Mouse (Mus musculus) myocyte (in vitro differentiated cells): ENCODE results near the gene Gm20388. TPM values are rescaled to one million over a fixed set of nuclear protein-coding genes. Genes with fewer than 3 reads are reported as not detected.

Experiments used
- H3K27me3 ChIP-seq: one replicate; pipeline ENCODE4 v1.6.1; 2011; ENCODE audit not compliant: control insufficient read depth, insufficient read depth, insufficient read length
- H3K36me3 ChIP-seq: one replicate; pipeline ENCODE4 v1.6.1; 2011; ENCODE audit not compliant: control insufficient read depth, insufficient read depth
- H3K4me2 ChIP-seq: one replicate; pipeline ENCODE4 v1.6.1; 2011; ENCODE audit warnings: low read depth, control low read depth
- H3K4me3 ChIP-seq: one replicate; pipeline ENCODE4 v1.5.1; 2011; ENCODE audit warnings: mild to moderate bottlenecking, control low read depth, moderate library complexity
- H3K79me2 ChIP-seq: one replicate; pipeline ENCODE4 v1.6.1; 2011; ENCODE audit not compliant: control insufficient read depth, insufficient read depth
- H3ac ChIP-seq: one replicate; pipeline ENCODE4 v1.6.1; 2011; ENCODE audit not compliant: control insufficient read depth, insufficient read length
- CEBPB ChIP-seq: IDR thresholded peaks from 2 replicates; pipeline ENCODE4 v1.6.1; 2011; ENCODE audit warnings: mild to moderate bottlenecking, moderate library complexity; ENCODE audit not compliant: poor library complexity, insufficient read depth, severe bottlenecking
- E2F4 ChIP-seq: IDR thresholded peaks from one replicate; pipeline ENCODE4 v1.6.1; 2011; ENCODE audit warnings: mild to moderate bottlenecking, control low read depth, moderate library complexity; ENCODE audit not compliant: insufficient read depth
- MAX ChIP-seq: IDR thresholded peaks from one replicate; pipeline ENCODE4 v1.6.1; 2011; ENCODE audit warnings: low read depth, mild to moderate bottlenecking, control low read depth
- MYOD1 ChIP-seq, 3 experiments: IDR thresholded peaks; one replicate each; pipeline ENCODE4 v1.6.1; 2011; ENCODE audit warnings: control low read depth in 2 of 3, low read depth in 2 of 3, mild to moderate bottlenecking in 2 of 3, moderate library complexity in 1 of 3; ENCODE audit not compliant: insufficient read length in 2 of 3, control insufficient read depth in 1 of 3
- MYOG ChIP-seq, 3 experiments: IDR thresholded peaks; one replicate each; pipeline ENCODE4 v1.6.1; 2011; ENCODE audit warnings: control low read depth in 2 of 3, low read depth in 2 of 3, mild to moderate bottlenecking in 2 of 3; ENCODE audit not compliant: insufficient read length in 2 of 3, control insufficient read depth in 1 of 3, insufficient read depth in 1 of 3
- POLR2A ChIP-seq: IDR thresholded peaks from one replicate; pipeline ENCODE4 v1.6.1; 2011; ENCODE audit warnings: low read depth, mild to moderate bottlenecking, control low read depth, moderate library complexity; ENCODE audit not compliant: insufficient read length
- POLR2AphosphoS2 ChIP-seq: IDR thresholded peaks from one replicate; pipeline ENCODE4 v1.6.1; 2011; ENCODE audit warnings: low read depth, control low read depth; ENCODE audit not compliant: insufficient read length
- REST ChIP-seq: IDR thresholded peaks from one replicate; pipeline ENCODE4 v1.6.1; 2011; ENCODE audit warnings: mild to moderate bottlenecking, control low read depth, moderate library complexity; ENCODE audit not compliant: insufficient read depth, insufficient read length
- SRF ChIP-seq: IDR thresholded peaks from one replicate; pipeline ENCODE4 v1.6.1; 2011; ENCODE audit warnings: low read depth; ENCODE audit not compliant: control insufficient read depth, insufficient read length
- TCF12 ChIP-seq: IDR thresholded peaks from one replicate; pipeline ENCODE4 v1.6.1; 2011; ENCODE audit warnings: mild to moderate bottlenecking, control low read depth; ENCODE audit not compliant: poor library complexity, insufficient read depth, severe bottlenecking
- TCF3 ChIP-seq: IDR thresholded peaks from one replicate; pipeline ENCODE4 v1.6.1; 2011; ENCODE audit warnings: low read depth, control low read depth; ENCODE audit not compliant: insufficient read length
- USF1 ChIP-seq: IDR thresholded peaks from one replicate; pipeline ENCODE4 v1.6.1; 2011; ENCODE audit warnings: low read depth, mild to moderate bottlenecking, control low read depth, moderate library complexity
- polyA plus RNA-seq: library from polyadenylated mRNA; unstranded; fragments of >200 nt; fragmentation: generic; extraction: Trizol; gene quantifications from one replicate; pipeline ENCODE4 v1.2.1, GENCODE M21; 2012; ENCODE audit warnings: missing spikeins

Gm20388 gene
- polyA plus RNA-seq, 1 experiment = 15.3 TPM

DNA sequence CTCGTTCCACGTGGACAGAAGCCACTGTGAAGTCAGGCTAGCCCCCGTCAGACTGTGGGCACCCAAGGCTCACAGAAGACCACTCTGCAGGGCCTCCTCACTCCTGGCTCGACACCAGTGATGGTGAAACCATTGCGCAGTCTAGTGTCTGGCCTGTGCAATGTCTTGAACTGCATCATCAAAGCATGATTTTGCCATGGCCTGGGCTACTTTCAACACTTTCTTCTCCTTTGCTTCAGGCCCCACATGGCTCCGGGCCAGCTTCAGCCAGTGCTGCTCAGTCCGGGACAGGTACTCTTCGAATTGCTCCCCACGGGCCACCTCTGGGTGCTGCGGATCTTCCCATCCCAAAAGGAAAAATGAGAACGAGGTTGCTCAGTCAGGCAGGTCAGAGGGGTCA lies 1885.8 kb downstream of the Gm20388 start:
- TF ChIP-seq POLR2A (no peak), CEBPB (no peak), MYOD1 (IDR thresholded peaks at IDR 0.05; ENCODE audit: control insufficient read depth in 1 of 3, insufficient read length in 2 of 3, low read depth in 2 of 3) (no peak), E2F4 (no peak), TCF3 (no peak), USF1 (no peak), REST (no peak), POLR2AphosphoS2 (no peak), SRF (no peak), TCF12 (no peak), MYOG (IDR thresholded peaks at IDR 0.05; ENCODE audit: control insufficient read depth in 1 of 3, insufficient read depth in 1 of 3, insufficient read length in 2 of 3, low read depth in 2 of 3) (no peak), MAX (no peak)
- Histone ChIP-seq H3K4me3 (no peak overlapping the region), H3K36me3 (no peaks in the 10 kb centered on the region), H3K27me3 (no peaks in the 10 kb centered on the region), H3ac (no peak overlapping the region), H3K79me2 (no peaks in the 10 kb centered on the region), H3K4me2 (no peak overlapping the region)

DNA sequence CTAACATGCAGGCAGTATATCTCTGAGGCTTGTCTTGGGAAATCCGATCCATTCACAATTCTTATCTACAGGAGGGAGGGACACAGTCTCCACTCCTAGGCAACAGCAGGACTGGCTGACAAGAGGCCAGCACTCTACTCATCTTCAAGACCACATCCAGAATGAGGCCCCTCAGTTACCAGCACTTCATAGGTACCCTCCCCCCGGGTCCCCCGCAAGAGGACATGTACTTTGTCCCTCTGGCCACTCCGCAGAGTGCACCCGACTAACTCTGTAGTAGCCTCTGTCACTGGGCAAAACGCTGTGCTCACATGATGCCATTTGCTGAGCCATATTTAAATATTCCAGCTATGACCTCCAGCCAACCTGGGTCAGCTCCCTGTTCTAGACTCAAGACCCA lies 1887.8 kb downstream of the Gm20388 start:
- TF ChIP-seq USF1 (no peak), MYOD1 (IDR thresholded peaks at IDR 0.05; ENCODE audit: control insufficient read depth in 1 of 3, insufficient read length in 2 of 3, low read depth in 2 of 3) (no peak)
- Histone ChIP-seq H3K4me3 (no peak overlapping the region), H3K36me3 (no peaks in the 10 kb centered on the region), H3K4me2 (no peak overlapping the region), H3K27me3 (no peaks in the 10 kb centered on the region), H3K79me2 (no peaks in the 10 kb centered on the region), H3ac (no peak overlapping the region)

DNA sequence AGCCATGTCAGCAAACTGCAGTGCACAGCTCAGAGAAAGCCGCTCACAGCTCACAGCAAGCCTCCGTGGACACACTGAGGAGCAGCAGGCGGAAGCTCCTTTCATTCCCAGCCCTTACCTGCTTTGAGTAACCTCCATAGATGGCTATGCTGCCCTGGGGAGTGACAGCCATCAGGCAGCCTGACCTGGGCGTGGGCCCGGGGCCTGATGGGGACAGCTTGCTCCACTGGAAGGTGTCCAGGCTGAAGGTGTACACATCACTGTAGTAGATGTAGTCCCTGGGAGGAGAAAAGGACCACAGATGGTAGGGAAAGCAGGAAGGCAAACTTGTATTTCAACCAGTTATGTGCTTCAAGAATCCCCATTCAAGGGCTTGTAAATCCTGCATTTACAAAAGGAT lies 1894.2 kb downstream of the Gm20388 start:
- no peaks in the 10 kb centered on the region for H3K36me3 ChIP-seq

DNA sequence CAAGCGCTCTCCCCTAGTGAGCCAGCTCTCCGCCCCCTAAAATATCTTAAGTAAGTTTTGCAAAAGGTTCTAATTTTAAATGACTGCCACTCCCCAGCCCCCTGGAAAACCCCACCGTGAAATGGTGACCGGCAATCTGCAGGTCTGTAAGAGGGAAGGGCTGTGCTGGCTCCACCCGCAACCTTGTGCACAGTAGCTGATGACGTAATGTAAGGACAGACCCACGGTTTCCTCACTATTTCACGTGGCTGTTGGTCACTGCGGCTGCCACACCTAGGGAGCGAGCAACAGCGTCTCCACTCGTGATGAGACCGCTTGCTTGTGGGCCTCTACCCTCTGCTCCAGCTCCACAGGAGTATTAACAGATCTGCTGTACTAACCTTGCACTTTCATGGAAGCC lies 1895.5 kb downstream of the Gm20388 start:
- Histone ChIP-seq H3K27me3 (no peaks in the 10 kb centered on the region), H3K36me3 (peaks cover 3% of the 10 kb centered on the region), H3K4me3 (no peak overlapping the region), H3K79me2 (no peaks in the 10 kb centered on the region), H3K4me2 (no peak overlapping the region), H3ac (no peak overlapping the region)
- TF ChIP-seq CEBPB (no peak), TCF12 (no peak), MYOG (IDR thresholded peaks at IDR 0.05; ENCODE audit: control insufficient read depth in 1 of 3, insufficient read depth in 1 of 3, insufficient read length in 2 of 3, low read depth in 2 of 3) (no peak), MYOD1 (IDR thresholded peaks at IDR 0.05; ENCODE audit: control insufficient read depth in 1 of 3, insufficient read length in 2 of 3, low read depth in 2 of 3) (no peak), POLR2A (no peak), MAX (no peak), REST (no peak), E2F4 (no peak), POLR2AphosphoS2 (no peak), SRF (no peak), USF1 (no peak), TCF3 (no peak)

More for the DNA sequence above, 1894.2 kb downstream of the Gm20388 start:
- H3K4me3 ChIP-seq = no peak overlapping the region
- TF ChIP-seq MYOG (IDR thresholded peaks at IDR 0.05; ENCODE audit: control insufficient read depth in 1 of 3, insufficient read depth in 1 of 3, insufficient read length in 2 of 3, low read depth in 2 of 3) = no peak
- TF ChIP-seq MAX = no peak
- no peak for TF ChIP-seq TCF3
- no peak for TF ChIP-seq E2F4
- TF ChIP-seq TCF12 = no peak
- TF ChIP-seq SRF = no peak
- TF ChIP-seq POLR2A = no peak
- TF ChIP-seq USF1 = no peak
- no peaks in the 10 kb centered on the region for H3K27me3 ChIP-seq
- H3ac ChIP-seq = no peak overlapping the region
- H3K4me2 ChIP-seq = no peak overlapping the region
- H3K79me2 ChIP-seq = no peaks in the 10 kb centered on the region

DNA sequence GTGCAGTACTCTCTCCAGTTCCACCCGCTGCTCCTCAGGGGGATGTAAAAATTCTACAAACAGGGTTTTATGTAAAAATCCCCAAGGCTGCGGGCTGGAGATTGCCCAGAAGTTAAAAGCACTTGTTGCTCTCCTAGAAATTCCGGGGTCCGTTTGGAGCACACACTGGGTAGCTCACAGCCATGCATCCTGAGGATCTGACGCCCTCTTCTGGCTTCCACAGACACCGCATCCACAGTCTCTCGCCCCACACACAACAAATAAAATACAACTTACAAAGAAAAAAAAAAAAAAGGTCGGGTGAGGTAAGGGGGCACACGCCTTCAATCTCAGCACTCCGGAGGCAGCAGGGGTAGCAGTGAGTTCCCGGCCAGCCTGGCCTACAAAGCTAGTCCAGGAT lies 1897.4 kb downstream of the Gm20388 start:
- H3K27me3 ChIP-seq = no peaks in the 10 kb centered on the region
- H3K79me2 ChIP-seq = no peaks in the 10 kb centered on the region
- H3ac ChIP-seq = no peak overlapping the region
- no peak overlapping the region for H3K4me2 ChIP-seq
- no peak overlapping the region for H3K4me3 ChIP-seq
- H3K36me3 ChIP-seq = peaks cover 3% of the 10 kb centered on the region
- TF ChIP-seq POLR2A (no peak), TCF12 (no peak), E2F4 (no peak), USF1 (no peak), POLR2AphosphoS2 (no peak), REST (no peak), MYOG (IDR thresholded peaks at IDR 0.05; ENCODE audit: control insufficient read depth in 1 of 3, insufficient read depth in 1 of 3, insufficient read length in 2 of 3, low read depth in 2 of 3) (no peak), MYOD1 (IDR thresholded peaks at IDR 0.05; ENCODE audit: control insufficient read depth in 1 of 3, insufficient read length in 2 of 3, low read depth in 2 of 3) (no peak), CEBPB (no peak), SRF (no peak), MAX (no peak), TCF3 (no peak)
